Comparison of ENCODE assay signal across 11 mouse cellular contexts in the genomic region with DNA sequence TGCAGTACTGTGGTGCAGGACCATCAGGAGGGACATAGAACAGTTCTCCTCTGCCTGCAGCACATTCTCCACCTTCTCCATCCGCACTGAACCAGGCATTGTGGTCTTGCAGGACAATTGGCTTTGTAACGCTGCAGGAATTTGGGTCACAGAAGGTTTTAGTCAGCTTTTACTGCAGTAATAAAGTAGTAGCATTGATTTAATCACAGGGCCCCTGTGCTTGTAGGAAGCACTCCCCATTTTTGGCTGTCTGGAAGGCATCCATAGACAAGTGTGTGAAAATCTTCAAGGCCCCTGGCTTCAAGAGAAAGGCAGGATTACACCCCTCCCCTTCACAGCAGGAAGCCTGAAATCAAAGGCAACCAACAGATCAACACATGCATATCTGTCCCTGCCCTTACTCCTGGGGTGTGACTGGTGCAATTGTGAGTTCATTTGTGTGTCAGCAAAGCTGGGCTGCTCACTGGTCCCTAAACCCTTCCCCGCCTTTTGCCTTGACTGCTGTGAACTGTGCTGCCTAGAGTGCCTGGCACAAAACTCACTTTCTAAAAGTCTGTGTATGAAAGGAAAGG. TPM values are rescaled to one million over a fixed set of nuclear protein-coding genes. Genes with fewer than 3 reads are reported as not detected.
A peak's percentile ranks its signal among the peaks of the same experiment; 100 is the strongest.
DNase-seq lines count a peak whose midpoint lies in the region; ATAC-seq and TF ChIP-seq lines count a peak whose summit lies in the region.
"Had no signal": no experiment of that assay in that cellular context is flagged by ENCODE, and none has a peak within 500 bp of the region (broad histone marks: within the 10 kb centered on the region; RNA-seq: fewer than 3 reads in every experiment).

No protein-coding gene starts in this region.

- WGBS in kidney, embryonic 16.5 days, result 34% methylated on average over 3 of the region's 3 CpGs
- WGBS in kidney, embryonic 14.5 days, result 28% methylated on average over 3 of the region's 3 CpGs
- WGBS in limb, embryonic 10.5 days, result 23% methylated on average over 3 of the region's 3 CpGs

- H3K36me3 ChIP-seq in kidney, embryonic 16.5 days (ENCODE audit: insufficient read depth, low read length), result no peaks in the 10 kb centered on the region
- H3K36me3 ChIP-seq in kidney, embryonic 14.5 days (ENCODE audit: control insufficient read depth, insufficient read depth, low read length), result no peaks in the 10 kb centered on the region
- H3K36me3 ChIP-seq in ES-E14 (ENCODE audit: control insufficient read depth, insufficient read depth, low read length, poor library complexity, severe bottlenecking), result no peaks in the 10 kb centered on the region
- H3K36me3 ChIP-seq in limb, embryonic 10.5 days, result no peaks in the 10 kb centered on the region
- H3K36me3 ChIP-seq: liver, embryonic 15.5 days had no signal

- 0 out of 2 replicates have a peak overlapping the region, but pooled peaks have one; percentile 11 for H3K9ac ChIP-seq in kidney, embryonic 16.5 days (replicated peaks; ENCODE audit: low read length)
- no peak overlapping the region for H3K9ac ChIP-seq in kidney, embryonic 14.5 days (ENCODE audit: low read depth, low read length)
- H3K9ac ChIP-seq in ES-E14 (ENCODE audit: insufficient read depth, low read depth, low read length, poor library complexity, severe bottlenecking), result no peak overlapping the region
- H3K9ac ChIP-seq: liver, embryonic 15.5 days had no signal

- no peak overlapping the region for H3K4me3 ChIP-seq in kidney, embryonic 16.5 days (ENCODE audit: low read length)
- H3K4me3 ChIP-seq in kidney, embryonic 14.5 days (ENCODE audit: low read length), result no peak overlapping the region
- no peak overlapping the region for H3K4me3 ChIP-seq in ES-E14 (ENCODE audit: insufficient read depth in 1 of 2, low read depth in 1 of 2, low read length in 2 of 2, poor library complexity in 1 of 2, severe bottlenecking in 1 of 2)
- no peak overlapping the region for H3K4me3 ChIP-seq in limb, embryonic 10.5 days
- H3K4me3 ChIP-seq: liver, embryonic 15.5 days had no signal

- H3K4me2 ChIP-seq in kidney, embryonic 16.5 days (replicated peaks; ENCODE audit: low read depth, low read length), result no peak overlapping the region
- H3K4me2 ChIP-seq in kidney, embryonic 14.5 days (replicated peaks; ENCODE audit: low read depth, low read length), result no peak overlapping the region
- H3K4me2 ChIP-seq: liver, embryonic 15.5 days had no signal

- in situ Hi-C loops in ES-E14 (cut with MboI; ENCODE audit: low sequenced_read_pairs in 2 of 2, unreplicated experiment in 2 of 2), result no loop called here

- peak; percentile 85 for DNase-seq in ES-CJ7 (ENCODE audit: low read depth, low spot score)
- peak; percentile 76 for DNase-seq in ES-E14 (ENCODE audit: low read depth, low spot score)
- no peak for DNase-seq in limb, embryonic 10.5 days (ENCODE audit: low spot score)
- no peak for DNase-seq in cerebellum, postnatal 14 days
- DNase-seq in frontal cortex, postnatal 14 days (ENCODE audit: low spot score in 2 of 2), result no peak
- DNase-seq: cerebellum, adult 11-12 months; kidney, postnatal 10 days; layer of hippocampus, postnatal 36 days had no signal

- ATAC-seq in kidney, embryonic 16.5 days (ENCODE audit: low FRiP score, low TSS enrichment), result 0 out of 2 replicates have a peak, but pooled peaks have one; percentile 23
- no peak for ATAC-seq in kidney, embryonic 14.5 days (ENCODE audit: low FRiP score, low TSS enrichment)

- no peaks in the 10 kb centered on the region for H3K27me3 ChIP-seq in kidney, embryonic 16.5 days (ENCODE audit: insufficient read depth, low read length)
- no peaks in the 10 kb centered on the region for H3K27me3 ChIP-seq in kidney, embryonic 14.5 days (ENCODE audit: control insufficient read depth, insufficient read depth, low read length)
- H3K27me3 ChIP-seq in limb, embryonic 10.5 days (ENCODE audit: low read depth, poor library complexity, severe bottlenecking), result no peaks in the 10 kb centered on the region
- H3K27me3 ChIP-seq: liver, embryonic 15.5 days had no signal

- no peaks in the 10 kb centered on the region for H3K9me3 ChIP-seq in kidney, embryonic 16.5 days (ENCODE audit: low read length)
- no peaks in the 10 kb centered on the region for H3K9me3 ChIP-seq in kidney, embryonic 14.5 days (ENCODE audit: control insufficient read depth, low read length)
- no peaks in the 10 kb centered on the region for H3K9me3 ChIP-seq in ES-E14 (ENCODE audit: control insufficient read depth, insufficient read depth, low read depth, low read length)
- no peaks in the 10 kb centered on the region for H3K9me3 ChIP-seq in limb, embryonic 10.5 days (replicated peaks)
- H3K9me3 ChIP-seq: liver, embryonic 15.5 days had no signal

- peaks cover 7% of the 10 kb centered on the region for H3K4me1 ChIP-seq in kidney, embryonic 16.5 days (ENCODE audit: insufficient read depth, low read length)
- H3K4me1 ChIP-seq in kidney, embryonic 14.5 days (ENCODE audit: control insufficient read depth, insufficient read depth, low read length), result peaks cover 5% of the 10 kb centered on the region; the same call in 1 of the 2 replicates
- H3K4me1 ChIP-seq in ES-E14 (ENCODE audit: control insufficient read depth in 2 of 2, insufficient read depth in 2 of 2, low read length in 2 of 2, poor library complexity in 1 of 2), result peaks cover 0 to 13% of the 10 kb centered on the region in 2 experiments; a peak in 3 of 4 replicates
- H3K4me1 ChIP-seq in limb, embryonic 10.5 days, result peaks cover 23% of the 10 kb centered on the region
- H3K4me1 ChIP-seq: liver, embryonic 15.5 days had no signal

- no peak overlapping the region for H3K27ac ChIP-seq in kidney, embryonic 16.5 days (ENCODE audit: low read length)
- H3K27ac ChIP-seq in kidney, embryonic 14.5 days (ENCODE audit: low read depth, low read length), result no peak overlapping the region
- no peak overlapping the region for H3K27ac ChIP-seq in ES-E14 (ENCODE audit: insufficient read depth, low read depth, low read length, poor library complexity, severe bottlenecking)
- H3K27ac ChIP-seq in limb, embryonic 10.5 days, result peak overlapping the region; percentile 66
- H3K27ac ChIP-seq: liver, embryonic 15.5 days had no signal

TF ChIP-seq in ES-E14, 5 proteins besides CTCF, POLR2A, EP300 and RAD21:
- TF ChIP-seq ZNF384 (IDR thresholded peaks at IDR 0.05; ENCODE audit: low read depth, low read length) (no peak), CHD2 (IDR thresholded peaks at IDR 0.05; ENCODE audit: low read depth, low read length) (no peak), HCFC1 (IDR thresholded peaks at IDR 0.05; ENCODE audit: borderline replicate concordance, insufficient read depth, low read length) (no peak), ZC3H11A (IDR thresholded peaks at IDR 0.05; ENCODE audit: borderline replicate concordance, low read depth, low read length) (no peak), MAFK (IDR thresholded peaks at IDR 0.05; ENCODE audit: insufficient read depth, low read depth, low read length) (no peak)
TF ChIP-seq in ES-E14: peak in this region for 0.

RNA-seq across cellular contexts. Expression of gene Mex3b, which starts 12.9 kb away (rescaled TPM):
- polyA plus RNA-seq in kidney, embryonic 16.5 days (2015; fragmentation: Nextera tagmentation; extraction: Ambion mirVana), result 9.9 and 10.5 TPM in 2 replicates
- 14.3 and 16.3 TPM in 2 replicates for polyA plus RNA-seq in kidney, embryonic 14.5 days (2014; fragmentation: Nextera tagmentation; extraction: Ambion mirVana)
- 2.6 and 4.4 TPM in 2 replicates for total RNA-seq in ES-E14 (2012; rRNA removed)
- 26.3 and 38.5 TPM in 2 replicates for polyA plus RNA-seq in limb, embryonic 10.5 days (2016; fragmentation: Nextera tagmentation; extraction: Ambion mirVana)

Comparison
In these comparisons a context has a peak if more than half of its experiments do, and no peak if none do; other contexts are left out.
1. DNase-seq: peak in ES-CJ7 (single experiment) and ES-E14 (single experiment); none in limb, embryonic 10.5 days (single experiment), cerebellum, postnatal 14 days (0 of 2) and frontal cortex, postnatal 14 days (0 of 2).